Mouse (Mus musculus) mesoderm, embryonic 11.5 days (tissue): ENCODE results near the gene Raver1.
A peak's percentile ranks its signal among the peaks of the same experiment; 100 is the strongest.

Experiments used
- DNase-seq: peaks from one replicate; pipeline ENCODE4 v3.0.0-alpha.2; 2012; ENCODE audit warnings: low read depth, low spot score

Raver1 gene

DNA sequence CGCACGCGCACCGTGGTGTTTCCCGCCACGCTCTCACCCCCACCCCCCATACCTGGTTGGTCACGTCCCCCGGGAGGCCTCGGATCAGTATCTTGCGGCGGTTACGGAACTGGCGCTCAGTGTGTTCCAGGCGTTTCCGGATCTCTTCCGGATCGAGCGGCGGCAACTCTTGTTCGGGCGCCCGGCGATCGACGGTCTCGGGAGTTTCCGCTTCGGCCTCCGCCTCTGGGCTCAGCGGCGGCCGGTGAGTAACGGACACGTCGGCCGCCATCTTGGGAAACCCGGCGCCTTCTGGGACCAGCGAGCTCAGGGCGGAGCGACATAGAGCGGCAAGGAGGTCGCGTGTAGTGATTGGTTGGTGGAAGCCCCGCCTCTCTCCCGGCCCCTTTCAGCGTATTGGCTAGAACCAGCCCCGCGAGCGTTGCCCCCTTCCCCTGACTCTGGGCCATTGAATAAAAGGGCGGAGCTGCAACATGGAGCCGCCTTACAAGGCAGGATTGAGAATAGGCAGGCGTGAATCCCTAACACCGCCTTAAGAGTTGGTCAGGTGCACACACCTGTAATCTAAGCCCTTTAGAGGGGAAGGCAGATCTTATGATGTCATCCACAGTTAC lies at the start of gene Raver1, which contains the start of gene Gm38431:
Gene Raver1, minus strand, starts transcription at position 302 of the 614 bp plus-strand sequence.
Gene Gm38431, minus strand, starts transcription at position 291 of the 614 bp plus-strand sequence.
- DNase-seq = peak; percentile 98

DNA sequence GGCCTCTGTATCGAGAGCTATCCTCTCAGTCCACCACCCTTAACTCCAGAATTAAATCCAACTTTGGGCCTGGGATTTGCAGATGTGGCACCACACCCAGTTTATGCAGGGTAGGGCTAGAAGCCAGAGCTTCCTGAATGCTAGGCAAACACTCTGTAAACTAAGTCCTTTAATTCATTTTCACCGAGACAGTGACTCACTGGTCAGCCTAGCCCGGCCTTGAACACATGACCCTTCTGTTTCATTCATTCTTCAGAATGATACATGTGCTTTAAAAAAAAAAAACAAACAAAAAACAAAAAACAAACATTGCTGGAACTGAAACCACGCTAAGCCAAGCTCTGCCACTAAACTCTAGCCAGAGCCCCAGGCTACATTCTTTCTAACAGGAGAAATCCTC lies 46.6 kb upstream of the Raver1 start:
- DNase-seq = no peak

DNA sequence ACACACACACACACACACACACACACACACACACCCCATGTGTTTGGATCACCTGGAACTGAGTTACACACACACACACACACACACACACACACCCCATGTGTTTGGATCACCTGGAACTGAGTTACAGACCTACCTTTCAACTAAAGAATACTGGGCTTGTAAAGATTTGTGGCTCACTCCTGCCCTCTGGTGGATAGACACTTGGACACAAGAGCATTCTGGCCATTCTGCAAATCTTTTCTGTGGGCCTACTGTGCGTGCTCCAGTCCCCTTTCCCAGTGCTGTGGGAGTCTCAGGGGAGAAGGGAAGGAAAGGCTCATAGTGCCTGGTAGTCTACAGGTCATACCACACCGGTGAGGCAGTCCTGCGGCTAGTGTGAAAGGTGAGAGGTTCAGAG lies 45.4 kb upstream of the Raver1 start:
- peak; percentile 59 for DNase-seq

- no peak for DNase-seq
Measured at GRCm38 (mm10) chr9:21136401-21136800, 44.6 kb upstream of the Raver1 start.

DNA sequence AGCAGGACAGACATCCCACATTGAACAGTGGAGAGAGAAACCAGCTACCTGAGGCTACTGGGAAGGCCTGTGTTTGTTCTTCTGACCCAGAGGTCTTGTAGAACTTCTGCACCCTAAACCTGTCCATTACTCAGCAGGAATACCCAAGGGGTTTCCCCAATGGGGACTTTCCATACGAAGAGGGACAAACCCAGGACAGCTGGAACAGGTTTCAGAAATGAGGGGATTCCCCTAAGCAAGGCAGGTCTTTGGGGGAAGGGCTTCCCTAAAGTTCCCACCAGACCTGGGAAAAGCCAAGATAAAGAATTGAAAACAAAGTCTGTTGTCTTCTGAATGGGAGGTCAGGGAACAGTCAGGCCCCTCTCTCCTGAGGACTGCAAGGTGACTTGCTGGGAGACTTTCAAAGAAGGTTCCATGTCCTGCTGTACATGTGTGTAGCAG lies 44.2 kb upstream of the Raver1 start:
- no peak for DNase-seq

DNA sequence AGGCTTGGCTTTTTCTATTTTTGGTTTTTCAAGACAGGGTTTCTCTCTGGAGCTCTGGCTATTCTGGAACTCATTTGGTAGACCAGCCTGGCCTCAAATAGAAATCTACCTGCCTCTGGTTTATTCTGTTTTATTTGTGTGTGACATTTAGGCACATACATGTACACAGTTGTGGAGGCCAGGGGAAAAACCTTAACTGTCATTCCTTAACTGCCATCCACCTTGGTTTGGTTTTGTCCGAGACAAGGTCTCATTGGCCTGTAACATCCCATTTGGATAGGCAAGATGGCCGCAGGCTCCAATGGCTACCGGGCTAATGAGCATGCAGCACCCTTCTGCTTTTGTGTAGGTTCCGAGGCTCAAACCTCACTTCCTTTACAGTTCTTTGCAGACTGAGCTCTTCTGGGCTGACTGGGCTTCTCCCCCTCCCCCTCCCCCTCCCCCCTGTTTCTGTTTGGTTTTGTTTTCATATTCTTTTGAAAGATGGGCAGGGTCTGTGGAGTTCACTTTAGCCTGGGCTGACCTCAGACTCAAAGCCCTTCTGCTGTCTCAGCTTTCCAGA lies 43.6 kb upstream of the Raver1 start:
- no peak for DNase-seq

DNA sequence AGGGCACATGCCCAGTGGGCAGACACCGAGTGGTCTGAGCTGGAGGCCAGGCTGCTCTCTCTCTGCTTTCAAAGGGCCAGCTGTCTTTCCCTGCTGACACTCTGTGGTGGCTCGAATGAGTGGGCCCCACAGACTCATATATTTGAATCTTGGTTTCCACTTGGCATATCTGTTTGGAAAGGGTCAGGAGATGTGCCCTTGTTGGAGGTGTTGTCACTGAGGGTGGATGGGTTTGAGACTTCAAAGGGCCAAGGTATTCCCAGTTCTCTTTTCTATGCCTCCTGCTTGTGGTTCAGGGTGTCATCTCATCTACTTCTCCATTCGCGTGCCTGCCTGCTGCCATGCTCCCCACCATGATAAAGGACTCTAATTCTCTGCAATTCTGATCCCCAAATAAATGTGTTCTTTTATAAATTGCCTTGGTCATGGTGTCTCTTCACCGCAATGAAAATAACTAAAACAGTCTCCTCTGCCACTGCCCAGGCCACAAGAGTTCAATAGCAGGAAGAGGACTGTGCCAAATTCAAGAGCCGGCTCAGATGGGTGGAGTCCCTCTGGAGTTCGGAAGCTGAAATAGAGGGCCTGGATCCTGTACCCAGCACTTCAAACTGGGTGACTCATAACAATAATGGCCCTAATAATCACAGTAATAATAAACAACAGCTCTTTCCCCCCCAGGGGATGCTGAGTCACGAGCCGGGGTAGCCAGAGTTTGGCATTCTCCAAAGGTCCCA lies 43.0 kb upstream of the Raver1 start:
- no peak for DNase-seq

GRCm38 (mm10) chr9:21133064-21133707 lies 41.4 kb upstream of the Raver1 start:
- no peak for DNase-seq

DNA sequence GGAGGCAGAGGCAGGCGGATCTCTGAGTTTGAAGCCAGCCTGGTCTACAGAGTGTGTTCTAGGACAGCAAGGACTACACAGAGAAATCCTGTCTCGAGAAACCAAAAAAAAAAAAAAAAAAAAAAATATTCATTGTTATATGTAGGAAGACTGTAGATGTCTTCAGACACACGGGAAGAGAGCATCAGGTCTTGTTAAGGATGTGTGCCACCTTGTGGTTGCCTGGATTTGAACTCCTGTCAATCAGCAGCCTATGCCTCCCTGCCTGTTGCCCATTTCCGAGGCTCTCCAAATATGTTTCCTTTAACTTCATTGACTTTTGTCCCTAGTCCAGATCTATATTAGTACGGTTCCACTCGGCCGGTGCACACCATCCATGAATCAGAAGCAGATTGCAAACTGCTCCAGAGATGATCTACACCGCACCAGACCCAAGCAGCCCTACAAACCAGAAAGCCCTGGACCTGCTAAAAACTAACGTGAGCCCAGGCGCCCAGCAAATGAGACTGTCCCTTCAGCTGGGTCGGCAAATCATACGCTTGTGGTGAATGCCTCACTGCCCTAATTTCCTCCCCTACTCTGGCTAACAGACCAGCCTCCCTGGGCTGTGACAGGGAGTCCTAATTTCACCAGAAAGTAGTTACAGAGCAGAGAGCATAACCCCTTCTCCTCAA lies 40.4 kb upstream of the Raver1 start:
- DNase-seq = no peak

- peak; percentile 97 for DNase-seq
Measured at GRCm38 (mm10) chr9:21131059-21131956, 39.5 kb upstream of the Raver1 start, which contains the start of gene Tyk2. Tyk2 (minus strand) TSS chr9:21131243.

- DNase-seq = no peak
Measured at GRCm38 (mm10) chr9:21126259-21126627, 34.4 kb upstream of the Raver1 start.

- DNase-seq = no peak
Measured at GRCm38 (mm10) chr9:21125502-21126258, 33.9 kb upstream of the Raver1 start.

- DNase-seq = no peak
Measured at GRCm38 (mm10) chr9:21124837-21125236, 33.0 kb upstream of the Raver1 start.

DNA sequence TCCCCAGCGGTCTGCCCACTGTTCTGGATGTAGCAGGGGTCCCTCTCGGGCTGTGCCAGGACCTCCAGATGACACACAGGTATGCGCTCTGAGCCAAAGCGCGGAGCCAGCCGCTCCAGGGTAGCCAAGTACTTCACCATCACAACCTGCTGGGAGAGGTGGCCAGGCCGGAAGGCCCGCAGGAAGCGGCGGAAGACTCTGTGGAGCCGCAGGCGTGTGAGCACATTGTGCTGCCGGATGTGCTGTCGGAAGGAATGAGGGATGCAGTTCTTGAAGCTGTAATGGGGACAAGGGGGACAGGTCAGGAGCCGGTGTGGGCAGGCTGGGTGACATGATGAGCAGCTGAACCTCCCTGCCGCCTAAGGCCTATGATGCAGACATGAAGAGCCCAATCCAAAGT lies 29.7 kb upstream of the Raver1 start:
- no peak for DNase-seq

GRCm38 (mm10) chr9:21117073-21117472 lies 25.3 kb upstream of the Raver1 start:
- no peak for DNase-seq

DNA sequence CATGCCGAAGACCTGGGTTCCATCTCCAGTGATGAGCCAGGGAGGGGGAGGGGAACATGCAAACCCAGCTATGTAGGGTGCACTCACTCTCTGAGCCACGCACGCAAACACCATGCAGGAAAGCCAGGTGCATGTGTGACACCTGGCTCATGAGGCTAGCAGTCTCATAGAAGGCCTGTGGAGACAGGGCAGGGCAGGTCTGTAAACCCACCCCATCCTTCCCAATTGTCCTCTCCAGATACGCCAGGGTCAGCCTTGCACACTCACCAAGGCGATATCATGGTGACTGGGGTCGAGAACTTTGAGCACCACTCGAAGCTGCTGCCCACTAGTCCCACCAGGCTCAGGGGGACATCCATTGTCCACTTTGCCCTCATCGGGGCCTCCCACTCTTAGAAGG lies 23.3 kb upstream of the Raver1 start:
- DNase-seq = no peak

GRCm38 (mm10) chr9:21114190-21114589 lies 22.4 kb upstream of the Raver1 start:
- DNase-seq = no peak

- DNase-seq = no peak
Measured at GRCm38 (mm10) chr9:21113751-21114150, 21.9 kb upstream of the Raver1 start.

DNA sequence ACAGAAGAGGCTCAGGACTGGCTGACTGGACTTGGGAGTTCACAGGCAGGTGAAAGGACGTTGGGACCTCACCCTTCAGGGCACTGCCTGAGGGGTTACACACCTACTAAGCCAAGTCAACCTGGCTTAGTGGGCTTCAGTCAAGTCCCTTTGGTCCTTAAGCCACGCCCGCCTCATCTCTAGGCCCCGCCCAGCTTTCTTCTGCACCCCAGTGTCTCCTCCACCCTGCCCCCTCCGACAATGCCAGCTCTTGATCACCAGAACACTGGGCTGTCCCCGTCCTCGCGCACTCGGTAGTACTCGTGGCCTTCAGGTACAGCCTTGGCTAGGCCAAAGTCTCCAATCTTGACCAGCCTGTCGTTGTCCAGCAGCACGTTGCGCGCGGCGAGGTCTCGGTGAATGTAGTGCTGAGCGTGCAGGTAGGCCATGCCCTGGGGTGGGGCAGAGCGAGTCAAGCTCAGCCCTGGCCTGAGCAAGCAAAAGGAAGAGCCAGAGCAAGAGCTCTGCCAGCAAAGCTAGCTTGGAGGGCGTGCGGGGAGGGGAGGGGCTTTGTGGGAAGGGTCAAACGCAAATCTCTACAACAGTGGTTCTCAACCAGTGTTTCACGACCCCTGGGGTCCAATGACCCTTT lies 15.9 kb upstream of the Raver1 start:
- DNase-seq = no peak
